8 mouse cellular contexts compared by ENCODE assay signal in the genomic region with DNA sequence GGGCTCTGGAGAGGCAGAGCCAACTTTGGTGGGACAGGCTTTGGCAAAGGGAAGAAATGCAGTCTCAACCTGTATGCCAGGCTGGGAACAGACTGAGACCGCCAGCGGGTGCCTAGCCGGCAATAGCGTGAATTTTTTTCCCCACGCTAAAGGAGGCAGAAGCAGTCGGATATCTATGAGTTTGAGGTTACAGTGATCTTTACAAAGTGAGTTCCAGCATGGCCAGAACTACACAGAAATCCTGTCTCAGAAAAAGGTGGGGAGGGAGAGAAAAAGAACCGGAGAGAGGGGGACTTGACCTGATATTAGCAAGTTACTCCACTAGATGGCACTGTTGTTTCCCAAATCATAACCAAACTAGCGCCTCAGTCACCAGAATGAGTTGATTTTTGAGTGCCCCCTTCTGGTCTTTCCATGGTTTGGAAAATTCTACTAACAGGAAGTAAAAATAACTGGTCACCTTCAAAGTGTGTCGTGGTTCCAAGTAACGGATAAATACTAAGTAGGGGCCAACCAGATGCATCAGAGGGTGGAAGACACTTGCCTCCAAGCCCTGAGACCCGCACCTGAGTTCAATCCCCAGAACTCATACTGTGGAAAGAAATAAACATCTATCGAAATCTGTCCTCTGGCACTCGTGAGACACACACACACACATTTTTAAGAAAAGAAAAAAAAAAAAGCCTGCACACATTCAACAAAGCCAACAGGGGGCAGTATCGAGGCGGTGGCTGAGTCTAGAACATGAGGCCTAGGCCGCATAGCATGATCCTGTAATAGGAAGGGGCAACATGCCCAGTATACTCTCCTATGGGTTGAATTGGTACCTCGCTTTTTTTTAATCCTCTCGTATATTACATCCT.
A peak's percentile ranks its signal among the peaks of the same experiment; 100 is the strongest.
DNase-seq lines count a peak whose midpoint lies in the region; ATAC-seq and TF ChIP-seq lines count a peak whose summit lies in the region.

No protein-coding gene starts in this region.

- WGBS in heart, postnatal 0 days = 34% methylated on average over 18 of the region's 18 CpGs
- 28% methylated on average over 18 of the region's 18 CpGs for WGBS in liver, embryonic 14.5 days (ENCODE audit: insufficient replicate concordance)

- peak; percentile 96 for DNase-seq in CH12.LX (ENCODE audit: extremely low read depth)
- peak; percentile 92 for DNase-seq in heart, postnatal 0 days (ENCODE audit: low spot score)
- DNase-seq in kidney, postnatal 14 days = peak; percentile 80
- peak; percentile 62 to 70 (median 63) for DNase-seq in liver, embryonic 14.5 days (ENCODE audit: low read depth in 3 of 3, low spot score in 3 of 3)
- DNase-seq in natural killer cell, adult 2 months (ENCODE audit: low spot score in 2 of 2) = peak; percentile 72 to 73
- DNase-seq in thymus, postnatal 25 days = peak; percentile 58

- H3K36me3 ChIP-seq in CH12.LX (replicated peaks in 1 of 2; ENCODE audit: control insufficient read depth in 1 of 2, insufficient read depth in 1 of 2, low read length in 1 of 2) = peaks cover 0 to 74% of the 10 kb centered on the region in 2 experiments
- no peaks in the 10 kb centered on the region for H3K36me3 ChIP-seq in erythroblast, embryonic 14.5 days (ENCODE audit: control insufficient read depth)
- no peaks in the 10 kb centered on the region for H3K36me3 ChIP-seq in heart, postnatal 0 days (replicated peaks; ENCODE audit: control insufficient read depth, insufficient read depth, low read length)
- no peaks in the 10 kb centered on the region for H3K36me3 ChIP-seq in liver, embryonic 14.5 days (replicated peaks; ENCODE audit: control insufficient read depth, insufficient read depth, low read depth)

- TF ChIP-seq POLR2A in CH12.LX (IDR thresholded peaks at IDR 0.05; ENCODE audit: low read depth, low read length) = peak; percentile 47

- peak overlapping the region; percentile 72 for H3K9ac ChIP-seq in CH12.LX (ENCODE audit: insufficient read depth, low read depth)
- H3K9ac ChIP-seq in heart, postnatal 0 days (replicated peaks; ENCODE audit: low read depth, low read length) = peak overlapping the region; percentile 68
- peak overlapping the region; percentile 68 for H3K9ac ChIP-seq in liver, embryonic 14.5 days (replicated peaks)

- peak; percentile 62 to 98 for TF ChIP-seq CTCF in CH12.LX (conservative IDR thresholded peaks at IDR 0.05 in 1 of 2, IDR thresholded peaks at IDR 0.05 in 1 of 2; ENCODE audit: low read depth in 2 of 2, low read length in 2 of 2)
- TF ChIP-seq CTCF in heart, postnatal 0 days (IDR thresholded peaks at IDR 0.05; ENCODE audit: low read depth) = peak; percentile 86
- TF ChIP-seq CTCF in liver, embryonic 14.5 days (IDR thresholded peaks at IDR 0.05; ENCODE audit: low read depth) = peak; percentile 70

- in situ Hi-C loops in CH12.LX (cut with MboI; ENCODE audit: low pct_ligation_motif_present, low pct_unique_long_range_greater_than_20kb, low sequenced_read_pairs) = loop anchor here (5.0 to 25.0 kb wide), 2 partner anchors 172 to 347 kb away; no protein-coding TSS in a partner anchor

- H3K4me3 ChIP-seq in CH12.LX (replicated peaks in 1 of 3; ENCODE audit: low read depth in 2 of 3, low read length in 2 of 3, poor library complexity in 1 of 3) = peak overlapping the region; percentile 65 to 94 (median 68)
- peak overlapping the region; percentile 76 for H3K4me3 ChIP-seq in brown adipose tissue, adult 24 weeks (ENCODE audit: insufficient read depth, low read depth, low read length)
- H3K4me3 ChIP-seq in erythroblast, embryonic 14.5 days (replicated peaks) = peak overlapping the region; percentile 67
- peak overlapping the region; percentile 68 for H3K4me3 ChIP-seq in heart, postnatal 0 days (ENCODE audit: low read depth, low read length)
- H3K4me3 ChIP-seq in liver, embryonic 14.5 days (ENCODE audit: insufficient read depth in 1 of 2, low read depth in 2 of 2, low read length in 2 of 2) = peak overlapping the region; percentile 67 to 78

- peak overlapping the region; percentile 56 for H3K4me2 ChIP-seq in CH12.LX (ENCODE audit: insufficient read depth, low read depth, poor library complexity, severe bottlenecking)
- H3K4me2 ChIP-seq in heart, postnatal 0 days (ENCODE audit: low read depth, low read length) = peak overlapping the region; percentile 91
- H3K4me2 ChIP-seq in liver, embryonic 14.5 days (ENCODE audit: low read depth) = peak overlapping the region; percentile 85

- peaks cover 7% of the 10 kb centered on the region for H3K9me3 ChIP-seq in CH12.LX (replicated peaks; ENCODE audit: low read length)
- no peaks in the 10 kb centered on the region for H3K9me3 ChIP-seq in erythroblast, embryonic 14.5 days (ENCODE audit: control insufficient read depth, low read length)
- H3K9me3 ChIP-seq in heart, postnatal 0 days (replicated peaks; ENCODE audit: control insufficient read depth, low read length) = no peaks in the 10 kb centered on the region
- H3K9me3 ChIP-seq in liver, embryonic 14.5 days (ENCODE audit: control insufficient read depth, low read length) = no peaks in the 10 kb centered on the region

- ATAC-seq in heart, postnatal 0 days (ENCODE audit: insufficient read depth, low read depth) = peak; percentile 62
- ATAC-seq in liver, embryonic 14.5 days (ENCODE audit: insufficient read depth) = peak; percentile 41; the same call in 1 of the 2 replicates

- no peaks in the 10 kb centered on the region for H3K27me3 ChIP-seq in CH12.LX (replicated peaks)
- no peaks in the 10 kb centered on the region for H3K27me3 ChIP-seq in erythroblast, embryonic 14.5 days (ENCODE audit: control insufficient read depth)
- no peaks in the 10 kb centered on the region for H3K27me3 ChIP-seq in heart, postnatal 0 days (ENCODE audit: control insufficient read depth, insufficient read depth, low read length)
- no peaks in the 10 kb centered on the region for H3K27me3 ChIP-seq in liver, embryonic 14.5 days (ENCODE audit: control insufficient read depth, insufficient read depth, low read length)

- TF ChIP-seq EP300 in CH12.LX (IDR thresholded peaks at IDR 0.05; ENCODE audit: low read length) = no peak
- TF ChIP-seq EP300 in heart, postnatal 0 days (IDR thresholded peaks at IDR 0.05; ENCODE audit: low read depth) = no peak
- no peak for TF ChIP-seq EP300 in liver, embryonic 14.5 days (IDR thresholded peaks at IDR 0.05; ENCODE audit: low read depth)

- no peaks in the 10 kb centered on the region; the same call in 1 of the 2 replicates for H3K79me2 ChIP-seq in CH12.LX (replicated peaks; ENCODE audit: control insufficient read depth, extremely low read depth, insufficient read depth, poor library complexity, severe bottlenecking)

- peaks cover 0 to 19% of the 10 kb centered on the region in 2 experiments; a peak in 2 of 4 replicates for H3K4me1 ChIP-seq in CH12.LX (ENCODE audit: control insufficient read depth in 1 of 2, insufficient read depth in 2 of 2)
- no peaks in the 10 kb centered on the region for H3K4me1 ChIP-seq in brown adipose tissue, adult 24 weeks (ENCODE audit: control insufficient read depth, insufficient read depth, insufficient read length, low read length)
- H3K4me1 ChIP-seq in erythroblast, embryonic 14.5 days (ENCODE audit: control insufficient read depth) = peaks cover 6% of the 10 kb centered on the region
- H3K4me1 ChIP-seq in heart, postnatal 0 days (ENCODE audit: control insufficient read depth, insufficient read depth) = peaks cover 5% of the 10 kb centered on the region; the same call in 1 of the 2 replicates
- H3K4me1 ChIP-seq in liver, embryonic 14.5 days (replicated peaks; ENCODE audit: control insufficient read depth in 2 of 2, insufficient read depth in 2 of 2, low read length in 1 of 2) = no peaks in the 10 kb centered on the region; a peak in 1 of 4 replicates

- peak; percentile 97 for TF ChIP-seq RAD21 in CH12.LX (IDR thresholded peaks at IDR 0.05; ENCODE audit: low read depth, low read length)

- no peak overlapping the region for H3K27ac ChIP-seq in CH12.LX (ENCODE audit: insufficient read depth, low read depth)
- H3K27ac ChIP-seq in brown adipose tissue, adult 24 weeks (replicated peaks; ENCODE audit: low read depth, low read length) = peak overlapping the region; percentile 18; the same call in 1 of the 2 replicates
- H3K27ac ChIP-seq in heart, postnatal 0 days (ENCODE audit: low read depth) = peak overlapping the region; percentile 56
- no peak overlapping the region for H3K27ac ChIP-seq in liver, embryonic 14.5 days

- dilution Hi-C loops in CH12.LX (cut with MboI; ENCODE audit: extremely low pct_ligation_motif_present, extremely low pct_unique_long_range_greater_than_20kb, low sequenced_read_pairs) = no loop called here

TF ChIP-seq in CH12.LX, 34 proteins besides CTCF, POLR2A, EP300 and RAD21 (continues in another document):
- TF ChIP-seq TBP (conservative IDR thresholded peaks at IDR 0.05; ENCODE audit: low read depth, low read length) (no peak), SMC3 (IDR thresholded peaks at IDR 0.05; ENCODE audit: low read depth, low read length) (peak; percentile 92), IRF4 (IDR thresholded peaks at IDR 0.05; ENCODE audit: low read depth, low read length) (peak; percentile 59; the same call in 1 of the 2 replicates), E2F4 (IDR thresholded peaks at IDR 0.05; ENCODE audit: insufficient replicate concordance, low read depth, low read length) (no peak; the same call in 1 of the 2 replicates), RCOR1 (conservative IDR thresholded peaks at IDR 0.05; ENCODE audit: low read depth, low read length) (no peak), CHD1 (IDR thresholded peaks at IDR 0.05; ENCODE audit: low read depth, low read length) (0 out of 2 replicates have a peak, but pooled peaks have one; percentile 47), NRF1 (IDR thresholded peaks at IDR 0.05; ENCODE audit: low read depth, low read length) (no peak), GABPA (IDR thresholded peaks at IDR 0.05; ENCODE audit: insufficient replicate concordance, low read depth, low read length) (no peak), KAT2A (IDR thresholded peaks at IDR 0.05; ENCODE audit: insufficient replicate concordance, low read length) (no peak), MAFK (IDR thresholded peaks at IDR 0.05; ENCODE audit: insufficient replicate concordance, low read length) (no peak), USF1 (IDR thresholded peaks at IDR 0.05; ENCODE audit: low read depth, low read length) (no peak), MEF2A (IDR thresholded peaks at IDR 0.05; ENCODE audit: borderline replicate concordance, low read depth, low read length) (peak; percentile 44; the same call in 1 of the 2 replicates), MYC (IDR thresholded peaks at IDR 0.05; ENCODE audit: low read depth, low read length) (peak; percentile 74; the same call in 1 of the 2 replicates), JUND (conservative IDR thresholded peaks at IDR 0.05; ENCODE audit: low read depth, low read length) (peak; percentile 79; the same call in 1 of the 2 replicates), TCF12 (IDR thresholded peaks at IDR 0.05; ENCODE audit: low read depth, low read length) (no peak; the same call in none of the 2 replicates), CHD2 (IDR thresholded peaks at IDR 0.05; ENCODE audit: low read length) (no peak), BHLHE40 (IDR thresholded peaks at IDR 0.05; ENCODE audit: low read depth, low read length) (peak; percentile 61), SIN3A (IDR thresholded peaks at IDR 0.05; ENCODE audit: low read length) (peak; percentile 86; the same call in 1 of the 2 replicates)

Comparison
In these comparisons a context has a peak if more than half of its experiments do, and no peak if none do; other contexts are left out.
1. H3K27ac ChIP-seq: peak in brown adipose tissue, adult 24 weeks (single experiment) and heart, postnatal 0 days (single experiment); none in CH12.LX (single experiment) and liver, embryonic 14.5 days (single experiment).
2. Peak in every context shown above with its lines, with median percentiles within 50 percentile points of each other: DNase-seq, H3K4me2 ChIP-seq, H3K4me3 ChIP-seq, H3K9ac ChIP-seq and CTCF ChIP-seq.